Mouse (Mus musculus): ENCODE data around the gene Higd1b.

Higd1b gene

DNA sequence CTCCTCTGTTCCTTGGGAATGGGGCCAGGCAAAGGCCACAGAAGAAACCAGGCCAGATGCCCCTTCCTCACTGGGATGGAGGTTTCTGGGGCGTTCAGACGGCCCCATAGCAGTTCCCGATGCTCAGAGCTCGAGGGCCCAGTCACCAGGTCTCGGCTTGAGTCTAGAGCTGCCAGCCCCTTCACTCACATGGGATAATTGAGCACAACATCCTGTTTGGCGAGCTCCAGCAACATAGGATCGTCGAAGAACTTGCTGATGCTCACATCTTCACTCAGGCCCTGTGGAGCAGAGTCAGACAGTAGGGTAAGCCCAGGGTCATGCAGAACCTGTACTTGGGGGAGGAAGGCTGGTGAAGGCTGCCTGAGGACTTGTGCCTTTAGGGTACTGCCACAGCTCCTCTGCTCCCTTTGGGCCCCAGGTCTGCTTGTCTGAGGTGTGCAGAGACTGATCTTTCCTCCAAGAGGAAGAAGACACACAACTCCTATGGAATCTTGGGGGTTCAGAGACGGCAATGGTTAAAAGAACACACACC lies 3.0 kb downstream of the Higd1b start:
- DNase-seq = no peak

DNA sequence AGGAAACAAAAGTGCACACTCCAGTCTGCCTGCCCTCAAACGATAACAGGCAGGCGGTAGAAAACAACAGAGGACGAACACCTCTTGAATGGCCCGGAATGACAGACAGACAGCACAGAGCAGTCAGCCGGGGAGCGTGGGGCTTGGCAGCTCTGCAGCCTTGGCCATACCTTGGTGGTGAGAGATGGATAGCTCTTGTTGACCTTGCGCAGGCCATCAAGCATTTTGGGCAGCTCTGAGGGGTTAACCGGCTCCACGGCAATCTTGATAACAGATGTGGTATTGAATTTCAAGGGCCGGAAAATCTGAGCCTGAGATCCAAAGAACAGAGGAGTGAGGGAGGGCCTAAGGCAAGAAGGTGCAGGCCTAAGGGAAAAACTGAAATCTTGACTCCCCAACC lies 10.3 kb downstream of the Higd1b start:
- no peak for DNase-seq

DNA sequence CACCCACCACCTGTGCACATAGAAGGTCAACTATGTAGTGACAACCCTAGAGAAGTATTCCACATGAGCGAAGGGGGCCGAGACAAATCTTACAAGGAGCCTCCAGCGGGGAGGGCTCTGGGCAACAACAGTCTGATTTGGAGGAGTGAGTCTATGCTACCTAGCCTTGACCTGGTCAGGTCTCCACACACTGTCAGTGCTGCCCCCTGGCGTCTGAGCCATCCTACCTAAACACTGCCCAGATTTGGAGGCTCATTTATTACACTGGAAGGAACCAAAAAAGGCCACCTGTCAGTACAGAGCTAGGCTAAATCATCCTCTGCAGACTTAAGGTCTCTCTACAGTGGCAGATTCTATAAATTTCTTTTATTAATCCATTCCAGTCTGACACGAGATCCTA lies 16.2 kb downstream of the Higd1b start:
- DNase-seq = peak; percentile 61

DNA sequence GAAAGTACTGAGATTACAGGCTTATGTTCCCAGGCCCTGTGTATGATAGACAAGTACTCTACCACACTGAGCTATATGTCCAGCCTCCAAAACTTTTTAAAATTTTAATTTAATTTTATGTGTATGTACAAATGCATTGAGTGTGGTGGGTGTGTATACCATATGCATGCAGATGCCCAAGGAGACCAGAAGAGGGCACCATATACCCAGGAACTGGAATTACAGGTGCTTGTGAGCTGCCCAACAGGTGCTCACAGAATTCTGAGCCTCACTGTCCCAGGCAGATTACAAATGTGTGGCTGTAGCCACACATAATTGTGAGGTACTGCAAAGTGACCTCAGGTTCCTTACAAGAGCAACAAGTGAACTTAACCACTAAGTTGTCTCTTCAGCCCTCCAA lies 18.1 kb downstream of the Higd1b start:
- DNase-seq = no peak

DNA sequence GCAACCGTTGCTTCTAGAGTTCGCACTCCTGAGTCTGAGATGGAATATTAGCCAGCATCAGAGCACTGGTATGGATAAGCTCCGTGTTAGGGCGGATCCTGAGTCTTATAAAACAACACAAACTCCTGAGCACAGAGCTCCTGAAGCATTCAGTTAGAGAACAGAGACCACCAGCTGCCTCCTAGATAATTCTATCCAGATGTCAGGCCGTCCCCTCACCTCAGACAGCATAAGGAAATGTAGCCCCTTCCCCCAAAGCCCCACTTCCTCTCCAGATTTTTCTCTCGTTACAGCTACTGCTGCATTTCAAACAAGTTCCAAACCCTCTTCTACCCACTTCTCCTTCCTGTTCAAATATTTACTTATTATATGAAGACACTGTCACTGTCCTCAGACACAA lies 20.3 kb downstream of the Higd1b start:
- no peak for DNase-seq

DNA sequence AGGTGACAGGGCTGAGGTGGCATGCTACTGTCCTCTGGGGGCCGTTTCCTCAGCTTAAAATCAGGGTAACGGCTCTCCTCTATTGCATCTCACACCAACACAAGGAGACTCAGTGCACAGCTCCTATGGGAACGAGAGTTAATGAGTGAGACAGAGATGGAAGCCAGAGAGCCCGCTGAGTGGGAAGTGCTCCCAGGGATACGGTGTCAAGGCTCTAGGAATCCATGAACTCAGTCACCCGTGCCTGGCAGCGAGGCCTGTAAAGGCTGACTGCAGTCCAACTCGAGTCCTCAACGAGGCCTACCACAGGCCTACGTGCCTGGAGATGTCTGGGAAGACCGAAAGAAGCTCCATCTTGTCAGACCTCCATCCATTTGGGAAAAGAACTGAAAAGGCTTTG lies 23.3 kb downstream of the Higd1b start:
- no peak for DNase-seq

DNA sequence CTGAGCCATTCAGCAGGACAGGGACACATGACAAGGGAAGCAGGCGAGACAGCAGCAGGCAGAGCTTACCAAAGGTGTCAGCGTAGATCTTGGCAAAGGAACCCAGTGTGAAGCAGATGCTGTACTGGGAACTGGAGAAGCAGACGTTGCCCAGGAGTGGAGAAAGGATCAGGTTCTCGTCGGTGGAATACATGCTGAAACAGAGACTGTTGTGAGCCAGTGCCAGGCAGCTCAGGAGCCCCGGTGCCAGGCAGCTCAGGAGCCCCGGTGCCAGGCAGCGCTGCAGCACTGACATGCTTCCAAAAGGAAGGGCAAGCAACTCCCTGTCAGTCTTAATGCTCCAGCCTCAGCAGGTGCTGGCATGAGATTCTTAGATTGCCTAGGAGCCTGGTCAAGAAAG lies 24.3 kb downstream of the Higd1b start:
- DNase-seq = no peak

DNA sequence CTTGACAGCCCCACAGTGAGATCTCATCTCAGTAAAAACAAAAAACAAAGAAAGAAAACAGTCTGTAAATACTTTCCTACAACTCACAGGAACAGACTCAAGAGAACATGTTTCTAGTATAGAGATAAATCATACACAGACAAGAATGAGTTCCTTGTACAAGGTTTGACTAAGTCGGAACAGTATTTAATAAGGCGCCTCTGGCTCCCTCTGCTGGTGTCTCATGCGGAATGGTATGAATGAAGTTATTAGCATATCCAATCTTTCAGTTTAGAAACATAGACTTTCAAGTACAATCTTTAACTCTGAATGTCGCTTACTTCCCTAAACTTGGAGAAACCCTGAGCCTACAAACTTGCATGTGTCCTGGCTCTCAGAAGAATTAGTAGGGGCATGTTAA lies 28.6 kb downstream of the Higd1b start:
- DNase-seq = peak; percentile 83

DNA sequence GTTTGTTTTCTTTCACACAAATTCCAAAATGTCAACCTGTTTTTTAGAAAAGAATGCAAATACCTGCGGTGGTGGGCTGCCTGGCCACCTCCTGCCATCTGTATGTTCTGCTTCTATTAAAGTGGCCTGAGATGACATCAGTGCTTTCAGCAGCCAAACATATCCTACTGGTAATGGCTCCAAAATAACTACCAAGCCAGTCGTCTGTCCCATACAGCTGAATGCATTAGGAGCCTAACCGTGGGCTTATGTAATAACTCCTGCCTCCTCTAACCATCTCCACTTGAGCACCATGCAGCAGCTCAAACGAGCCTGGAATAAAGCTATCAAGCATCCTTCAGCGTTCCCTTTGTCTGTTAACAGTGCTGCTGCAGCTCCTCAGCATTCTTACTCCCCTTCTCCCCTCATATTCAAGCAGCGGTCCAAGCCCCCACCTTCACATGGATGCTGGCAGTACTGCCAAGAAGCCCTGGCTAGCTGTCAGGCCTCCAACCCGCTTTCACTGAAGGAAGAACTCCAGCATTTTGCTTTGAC lies 39.2 kb downstream of the Higd1b start:
- no peak for DNase-seq

DNA sequence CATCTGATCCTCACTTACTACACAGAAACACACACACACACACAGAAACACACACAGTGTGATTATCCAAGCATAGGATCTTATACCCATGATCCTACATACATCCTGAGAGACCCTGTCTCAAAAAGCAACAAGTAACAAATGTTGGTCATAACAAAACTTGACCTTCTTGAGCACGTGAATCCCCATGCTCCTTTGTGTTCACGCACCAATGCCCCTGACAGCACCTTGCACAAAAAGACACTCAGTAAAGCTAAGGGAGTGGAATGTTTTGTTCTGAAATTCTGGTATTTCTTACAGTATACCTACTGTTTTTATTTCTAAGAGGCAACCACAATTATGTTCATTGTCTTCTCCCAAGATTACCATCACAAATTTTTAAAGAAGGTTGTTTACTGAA lies 43.9 kb downstream of the Higd1b start:
- no peak for DNase-seq

DNA sequence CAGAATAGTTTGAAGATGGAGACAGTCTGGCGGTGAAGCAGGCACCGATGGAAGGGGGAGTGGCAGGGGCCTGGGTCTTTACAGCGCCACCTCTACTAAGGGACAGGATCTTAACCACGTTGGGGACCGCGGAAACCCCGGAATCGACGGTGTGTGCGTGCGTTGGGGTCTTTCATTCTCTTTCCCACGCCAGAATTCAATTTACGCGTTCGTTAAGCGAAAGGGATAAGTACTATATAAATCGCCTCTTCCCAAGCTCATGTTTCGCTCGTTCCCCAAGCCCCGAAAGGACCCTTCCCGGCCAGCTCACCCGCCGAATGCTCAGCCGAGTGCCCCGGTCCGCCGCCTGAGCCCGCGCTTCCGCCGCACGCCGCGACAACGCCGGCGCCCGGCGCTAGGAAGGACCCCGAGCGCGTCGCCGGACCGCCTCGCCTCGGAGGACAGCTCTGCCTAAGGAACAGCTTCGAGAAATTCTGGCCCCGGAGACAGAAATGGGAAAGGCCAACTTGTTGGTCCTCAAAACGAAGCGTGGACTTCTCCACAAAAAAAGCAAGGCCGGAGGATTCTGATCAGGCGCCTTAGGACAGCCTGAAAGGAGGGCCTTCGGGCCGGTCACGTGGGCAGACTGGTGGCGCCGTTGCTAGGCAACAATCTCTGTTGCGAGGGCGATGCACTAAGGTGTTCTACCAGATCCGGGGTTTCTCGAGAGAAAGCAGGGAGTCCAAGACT lies 45.1 kb downstream of the Higd1b start, which contains the start of the genes Eftud2 and Ccdc103:
TSS of gene Eftud2 (minus strand) at position 401 of the 729 bp plus-strand sequence.
TSS of gene Ccdc103 (plus strand) at position 620 of the 729 bp plus-strand sequence.
- DNase-seq = peak; percentile 89

DNA sequence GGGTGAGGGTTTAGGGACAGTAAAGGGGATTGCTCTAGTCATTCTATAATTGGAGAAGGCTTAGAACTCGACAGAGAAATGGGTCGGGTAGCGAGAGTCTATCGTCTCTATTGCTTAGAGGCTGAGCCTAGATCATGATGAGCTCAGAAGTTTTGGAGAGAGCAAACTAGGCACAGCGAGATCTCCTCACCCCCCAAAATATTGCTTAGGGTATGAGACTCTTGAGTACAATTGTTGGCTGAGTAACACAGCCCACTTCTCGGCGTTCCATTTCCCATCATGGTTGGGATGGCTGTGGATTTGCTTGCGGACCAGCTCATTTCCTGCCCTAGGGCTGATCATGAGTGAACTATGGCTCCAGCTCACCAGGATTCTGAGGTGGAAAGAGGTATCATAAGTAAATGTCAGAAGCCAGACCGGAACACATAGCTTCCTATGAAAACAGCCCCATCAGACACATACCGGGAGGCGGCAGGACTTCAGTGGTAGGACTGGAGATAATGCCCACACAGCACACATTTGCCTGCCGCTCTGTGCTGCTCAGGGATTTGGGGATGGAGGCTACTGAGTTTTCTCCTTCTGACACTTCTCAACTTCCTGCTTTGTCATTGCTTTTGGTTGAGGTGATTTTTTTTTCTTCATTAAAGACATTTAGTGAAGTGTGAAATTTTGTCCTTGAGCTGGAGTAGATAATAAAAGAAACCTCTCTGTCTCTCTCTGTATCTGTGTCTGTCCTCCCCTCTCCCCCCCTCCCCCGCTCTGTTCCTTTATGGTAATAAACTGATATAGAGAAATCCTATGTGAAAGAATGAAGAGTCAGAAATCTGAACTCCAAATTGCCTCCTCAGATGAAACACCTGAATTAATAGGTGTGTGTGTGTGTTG lies 45.9 kb downstream of the Higd1b start:
- DNase-seq = no peak

DNA sequence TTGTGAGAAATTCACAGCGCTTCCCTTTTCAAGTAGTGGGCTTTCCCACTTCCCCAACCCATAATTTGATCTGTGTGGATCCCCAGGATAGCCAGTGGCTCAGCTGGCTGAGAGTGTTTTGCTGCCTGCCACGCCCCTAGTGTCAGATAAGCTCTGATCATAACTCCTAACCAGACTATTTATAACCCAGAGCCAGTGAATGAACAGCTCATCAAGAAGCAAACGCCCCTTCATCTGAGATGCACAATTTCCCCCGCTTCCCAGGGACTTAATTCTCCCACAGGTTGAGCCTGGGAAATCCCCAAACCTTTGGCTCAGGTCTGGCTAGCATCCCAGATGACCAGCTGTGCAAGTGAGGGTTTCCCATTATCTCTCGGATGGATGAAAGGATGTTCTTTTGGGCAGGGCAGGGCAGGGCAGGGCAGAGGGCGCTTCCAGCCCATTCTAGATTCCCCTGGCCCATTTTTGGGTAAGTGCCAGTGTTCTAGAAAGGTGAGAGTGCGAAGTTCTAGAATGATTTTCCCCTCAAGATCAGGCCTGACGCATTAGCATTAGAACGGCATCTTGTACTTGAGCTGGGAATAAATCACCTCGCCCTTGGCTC lies 49.1 kb downstream of the Higd1b start, which contains the start of gene Fam187a:
TSS of gene Fam187a (plus strand) at position 554 of the 604 bp plus-strand sequence.
- DNase-seq = no peak

DNA sequence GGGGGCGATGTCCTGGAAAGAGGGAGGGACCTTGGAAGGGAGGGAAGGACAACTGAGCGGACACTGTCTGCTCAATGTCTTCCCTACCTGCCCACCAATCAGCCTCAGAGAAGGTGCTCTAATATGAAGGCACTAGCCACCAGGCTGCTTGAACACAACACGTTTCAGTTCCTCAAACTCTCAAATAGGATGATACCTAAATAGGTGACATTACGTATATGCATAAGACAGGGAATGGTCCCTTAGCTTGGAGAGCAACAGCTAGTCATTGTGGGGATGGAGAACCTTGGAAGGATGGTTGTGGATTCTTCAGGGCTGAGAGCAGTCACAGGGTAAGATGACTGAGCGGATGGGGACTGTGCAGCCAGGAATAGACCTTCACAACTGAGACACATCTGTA lies 51.8 kb downstream of the Higd1b start:
- DNase-seq = no peak

Data from right cerebral cortex, postnatal 4 days (tissue).